Mouse (Mus musculus): Measurements from ENCODE around the gene Bmp5. TPM values are rescaled to one million over a fixed set of nuclear protein-coding genes. Genes with fewer than 3 reads are reported as not detected.
A peak's percentile ranks its signal among the peaks of the same experiment; 100 is the strongest.

Gene Bmp5
- polyA plus RNA-seq, 1 experiment from 2014 or later: 2.7 TPM

DNA sequence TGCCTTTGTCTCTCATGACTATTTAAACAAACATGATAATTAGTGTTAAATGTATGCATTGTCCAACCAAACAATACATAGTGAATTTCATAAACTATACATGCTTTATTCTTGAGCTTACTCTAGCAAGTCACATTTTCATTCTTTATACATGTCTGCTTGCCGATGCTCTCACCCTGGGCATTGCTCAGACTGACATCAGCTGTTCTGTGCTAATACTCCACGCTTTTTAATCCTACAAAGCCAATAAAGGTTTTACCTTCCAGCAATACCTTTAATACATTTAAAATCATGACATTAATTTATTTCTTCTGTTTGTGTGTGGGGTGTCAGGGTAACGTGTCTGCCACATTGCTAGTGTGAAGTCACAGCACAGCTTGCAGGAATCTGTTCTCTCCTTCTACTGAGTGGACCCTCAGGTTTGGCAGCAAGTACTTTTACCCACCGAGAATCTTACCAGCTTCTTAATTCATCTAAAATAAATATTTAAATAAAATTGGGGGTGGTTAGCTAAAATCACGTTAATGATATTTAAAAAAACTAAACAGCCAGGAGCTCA, 75.6 kb downstream of the Bmp5 start:
- no peaks in the 10 kb centered on the region for H3K27me3 ChIP-seq (replicated peaks)
- no peak for ATAC-seq
- no peak overlapping the region for H3K9ac ChIP-seq
- H3K4me2 ChIP-seq: no peak overlapping the region
- H3K4me3 ChIP-seq: no peak overlapping the region
- no peak overlapping the region for H3K27ac ChIP-seq
- WGBS (ENCODE audit: insufficient replicate concordance): 66% methylated on average over 5 of the region's 5 CpGs
- no peaks in the 10 kb centered on the region for H3K36me3 ChIP-seq
- no peaks in the 10 kb centered on the region for H3K9me3 ChIP-seq (replicated peaks)
- no peaks in the 10 kb centered on the region for H3K4me1 ChIP-seq

DNA sequence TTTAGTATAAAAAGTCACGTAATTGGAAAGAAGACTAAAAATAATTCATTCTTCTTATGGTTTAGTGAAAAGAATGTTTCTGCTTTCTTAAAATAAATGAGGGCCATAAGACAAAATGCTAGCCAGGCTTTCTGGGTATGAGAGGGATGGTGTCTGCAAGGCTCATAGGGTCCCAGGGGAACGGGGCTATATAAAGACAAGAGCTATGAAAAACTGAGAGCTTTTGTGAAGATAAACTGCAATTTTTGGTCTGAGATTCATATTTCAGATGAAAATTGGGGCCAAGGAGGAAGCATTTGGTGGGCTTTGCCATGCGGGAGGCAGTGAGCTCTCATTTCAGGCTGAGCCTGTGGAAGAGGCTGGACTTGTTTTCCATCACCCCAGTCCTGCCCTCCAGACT, 83.0 kb downstream of the Bmp5 start:
- ATAC-seq: no peak
- no peaks in the 10 kb centered on the region for H3K4me1 ChIP-seq
- H3K4me2 ChIP-seq: no peak overlapping the region
- H3K27ac ChIP-seq: no peak overlapping the region
- H3K9ac ChIP-seq: no peak overlapping the region
- H3K4me3 ChIP-seq: no peak overlapping the region
- no peaks in the 10 kb centered on the region for H3K9me3 ChIP-seq (replicated peaks)
- no peaks in the 10 kb centered on the region for H3K27me3 ChIP-seq (replicated peaks)
- 65% methylated on average over 3 of the region's 3 CpGs for WGBS (ENCODE audit: insufficient replicate concordance)
- no peaks in the 10 kb centered on the region for H3K36me3 ChIP-seq

DNA sequence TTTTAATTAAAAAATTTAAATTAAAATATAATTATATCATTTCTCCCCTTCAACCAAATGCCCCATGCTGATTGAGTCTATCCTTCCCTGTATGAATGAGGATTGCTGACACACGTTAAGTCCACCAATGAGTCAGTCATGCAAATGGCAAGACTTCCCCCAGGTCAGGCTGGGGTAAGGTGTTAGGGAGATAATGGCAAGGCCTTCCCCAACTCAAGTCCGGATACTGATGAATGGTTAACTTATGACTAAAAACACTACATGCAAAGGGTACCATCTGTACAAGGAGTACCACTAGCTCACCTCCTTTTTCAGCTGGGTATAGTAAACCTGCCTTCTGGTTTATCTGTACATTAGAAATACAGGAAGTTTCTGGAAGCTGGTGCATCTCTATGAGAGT, 83.8 kb downstream of the Bmp5 start:
- Histone ChIP-seq H3K4me1 (no peaks in the 10 kb centered on the region), H3K4me3 (no peak overlapping the region), H3K9me3 (replicated peaks) (no peaks in the 10 kb centered on the region), H3K27ac (no peak overlapping the region), H3K4me2 (no peak overlapping the region), H3K36me3 (no peaks in the 10 kb centered on the region), H3K9ac (no peak overlapping the region), H3K27me3 (replicated peaks) (no peaks in the 10 kb centered on the region)
- ATAC-seq: no peak
- 50% methylated on average over 2 of the region's 2 CpGs for WGBS (ENCODE audit: insufficient replicate concordance)

DNA sequence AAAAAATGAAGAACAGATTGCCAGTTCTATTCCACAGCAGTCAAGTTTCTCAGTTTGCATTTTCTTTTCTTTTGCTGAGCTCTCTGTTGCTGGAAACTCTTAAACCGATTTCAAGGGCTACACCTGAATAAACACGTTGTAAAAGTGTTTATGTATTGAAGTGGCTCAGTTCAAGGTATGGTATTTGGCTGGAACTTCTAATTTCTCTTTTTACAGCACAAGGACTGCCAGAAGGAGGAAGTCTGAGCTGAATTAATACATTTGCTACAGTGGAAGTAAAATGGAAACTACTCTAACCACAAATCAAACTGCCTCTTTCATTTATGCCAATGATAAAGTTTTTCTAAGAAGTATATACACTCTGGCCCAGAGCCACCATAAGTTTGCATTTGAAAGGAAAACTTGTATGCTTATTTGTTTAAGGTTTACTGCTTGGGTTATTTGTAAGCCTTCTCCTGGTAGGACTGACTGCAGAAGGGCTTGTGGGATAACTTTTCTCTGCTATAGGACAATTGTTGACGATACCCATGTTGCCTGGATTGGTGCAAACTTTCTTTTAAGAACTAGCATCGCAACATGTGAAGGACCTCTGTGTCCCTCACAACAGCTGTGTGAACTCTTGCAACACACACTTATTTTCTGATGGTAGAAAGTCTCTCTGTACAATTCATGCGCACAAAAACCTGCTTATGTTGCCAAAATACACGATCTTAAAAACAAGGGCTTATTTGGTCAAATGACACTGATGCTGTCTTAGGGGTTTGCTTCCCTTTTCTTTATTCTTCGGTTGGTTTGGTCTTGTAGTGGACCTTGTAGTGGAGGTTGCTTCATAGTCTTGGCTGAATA, 95.4 kb downstream of the Bmp5 start:
- Histone ChIP-seq H3K27me3 (replicated peaks) (no peaks in the 10 kb centered on the region), H3K4me3 (no peak overlapping the region), H3K27ac (no peak overlapping the region), H3K4me1 (no peaks in the 10 kb centered on the region), H3K4me2 (no peak overlapping the region), H3K36me3 (no peaks in the 10 kb centered on the region), H3K9me3 (replicated peaks) (no peaks in the 10 kb centered on the region), H3K9ac (no peak overlapping the region)
- WGBS (ENCODE audit: insufficient replicate concordance): 62% methylated on average over 7 of the region's 7 CpGs
- ATAC-seq: no peak

DNA sequence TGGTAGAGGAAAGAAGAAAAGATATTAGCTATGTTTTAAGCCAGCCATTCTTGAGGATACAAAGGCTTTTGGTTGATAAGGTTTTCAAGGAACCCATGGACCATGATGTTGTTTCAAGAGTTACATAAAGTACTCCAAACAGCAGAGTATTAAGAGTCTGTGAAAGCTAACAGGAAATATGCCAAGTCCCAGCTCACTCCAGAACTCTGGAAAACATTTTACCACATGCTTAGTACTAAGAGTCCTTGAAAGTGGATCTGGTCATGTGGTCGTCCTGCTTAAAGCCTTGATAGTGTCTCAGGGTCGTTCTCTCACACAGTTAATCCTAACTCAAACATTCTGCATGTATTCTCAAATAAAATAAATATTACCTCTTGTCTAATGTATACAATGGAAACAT, 101.2 kb downstream of the Bmp5 start:
- H3K9me3 ChIP-seq (replicated peaks): no peaks in the 10 kb centered on the region
- no peaks in the 10 kb centered on the region for H3K36me3 ChIP-seq
- H3K4me2 ChIP-seq: no peak overlapping the region
- no peak overlapping the region for H3K9ac ChIP-seq
- no peak overlapping the region for H3K27ac ChIP-seq
- 47% methylated on average over 2 of the region's 2 CpGs for WGBS (ENCODE audit: insufficient replicate concordance)
- H3K4me1 ChIP-seq: no peaks in the 10 kb centered on the region
- no peak overlapping the region for H3K4me3 ChIP-seq
- ATAC-seq: no peak
- H3K27me3 ChIP-seq (replicated peaks): no peaks in the 10 kb centered on the region

DNA sequence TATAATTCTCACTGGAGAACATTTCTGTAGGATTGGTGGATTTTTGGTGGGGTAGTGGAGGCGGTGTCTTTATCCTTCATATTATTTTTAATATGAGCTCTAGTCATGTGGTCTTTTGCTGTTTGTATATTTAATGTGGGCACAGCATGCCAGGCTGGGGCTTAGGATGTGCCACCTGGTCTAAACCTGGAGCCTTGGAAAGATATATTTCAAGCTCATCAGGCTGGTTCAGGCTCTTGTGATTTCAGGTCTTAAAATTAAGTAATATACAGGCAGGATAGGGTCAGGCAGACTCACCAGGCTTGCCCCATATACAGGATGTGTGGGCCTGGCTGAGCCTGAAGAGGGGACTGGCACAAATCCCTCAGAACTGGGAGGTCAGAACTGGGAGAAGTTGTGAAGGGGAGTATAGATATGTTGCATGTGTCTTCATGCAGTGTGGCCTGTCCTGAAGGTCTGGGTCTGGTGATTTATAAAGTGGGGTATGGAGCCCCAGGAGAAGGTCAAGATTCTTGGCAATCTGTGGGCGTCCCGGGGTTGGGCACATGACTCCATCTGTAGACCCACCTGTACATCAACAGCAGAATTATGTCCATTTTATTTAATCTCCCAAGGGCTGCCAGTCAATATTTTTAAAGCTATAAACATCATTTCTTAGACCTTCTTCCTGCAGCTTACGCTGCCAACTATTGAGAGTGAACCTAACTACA, 108.5 kb downstream of the Bmp5 start:
- Histone ChIP-seq H3K9me3 (replicated peaks) (no peaks in the 10 kb centered on the region), H3K4me2 (no peak overlapping the region), H3K27ac (no peak overlapping the region), H3K4me3 (no peak overlapping the region), H3K9ac (no peak overlapping the region), H3K36me3 (no peaks in the 10 kb centered on the region), H3K27me3 (replicated peaks) (no peaks in the 10 kb centered on the region), H3K4me1 (no peaks in the 10 kb centered on the region)
- ATAC-seq: no peak
- WGBS (ENCODE audit: insufficient replicate concordance): 73% methylated on average over 4 of the region's 4 CpGs

DNA sequence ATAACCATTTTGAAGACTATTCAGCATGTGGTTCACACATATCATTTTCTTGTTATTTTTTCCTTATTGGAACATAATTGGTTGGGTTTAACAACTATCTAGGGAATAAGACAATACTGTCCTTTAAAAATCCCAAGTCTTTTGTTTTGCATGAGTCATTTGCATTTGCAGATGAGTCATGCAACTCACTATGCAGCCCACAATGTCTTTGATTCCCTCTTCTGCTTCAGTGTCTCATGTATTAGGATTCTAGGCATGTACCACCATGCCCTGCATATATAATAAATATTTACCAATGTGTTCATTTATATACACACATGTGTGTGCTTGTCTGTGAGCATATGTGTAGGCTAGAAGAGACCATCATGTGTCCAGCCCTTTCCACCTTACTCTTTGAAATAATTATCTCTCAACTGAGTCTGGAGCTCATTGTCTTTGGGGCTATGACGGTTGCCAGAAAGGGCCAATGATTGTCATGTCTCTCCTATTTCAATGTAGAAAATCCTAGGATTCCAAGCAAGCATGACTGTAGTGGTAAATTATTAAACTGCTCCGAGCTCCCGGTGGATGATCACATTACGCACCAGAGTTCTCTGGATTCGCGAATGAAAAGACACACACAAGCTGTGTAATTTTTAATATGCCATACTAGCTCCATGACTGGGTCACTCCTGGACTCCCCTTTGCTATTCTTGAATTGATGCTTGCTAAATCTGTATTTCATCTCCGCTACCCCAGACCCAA, 111.8 kb downstream of the Bmp5 start:
- no peaks in the 10 kb centered on the region for H3K27me3 ChIP-seq (replicated peaks)
- no peak for ATAC-seq
- WGBS (ENCODE audit: insufficient replicate concordance): 80% methylated on average over 7 of the region's 7 CpGs
- no peak overlapping the region for H3K9ac ChIP-seq
- no peaks in the 10 kb centered on the region for H3K9me3 ChIP-seq (replicated peaks)
- no peaks in the 10 kb centered on the region for H3K4me1 ChIP-seq
- no peaks in the 10 kb centered on the region for H3K36me3 ChIP-seq
- H3K4me3 ChIP-seq: no peak overlapping the region
- no peak overlapping the region for H3K4me2 ChIP-seq
- no peak overlapping the region for H3K27ac ChIP-seq

DNA sequence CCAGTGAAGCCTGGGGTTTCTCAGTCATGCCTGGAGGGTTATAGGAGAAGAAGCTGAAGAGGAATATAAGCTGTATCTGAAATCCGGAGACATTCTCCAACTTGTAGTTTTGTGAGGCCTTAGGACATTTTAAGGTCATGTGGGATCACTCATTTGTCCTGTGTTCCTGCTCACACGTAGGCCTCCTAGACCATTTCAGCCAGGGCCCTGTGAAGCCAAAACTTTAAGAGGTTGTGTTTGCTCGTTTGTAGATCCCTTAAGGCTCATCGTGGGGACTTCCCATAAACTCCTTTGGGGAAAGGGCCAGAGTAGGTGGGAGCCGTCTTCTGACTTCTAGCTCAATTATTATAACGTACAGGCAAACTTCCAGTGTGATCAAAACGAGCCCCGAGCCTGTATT, 121.8 kb downstream of the Bmp5 start:
- WGBS (ENCODE audit: insufficient replicate concordance): 77% methylated on average over 8 of the region's 8 CpGs
- Histone ChIP-seq H3K9ac (no peak overlapping the region), H3K27ac (no peak overlapping the region), H3K27me3 (replicated peaks) (no peaks in the 10 kb centered on the region), H3K36me3 (no peaks in the 10 kb centered on the region), H3K4me2 (no peak overlapping the region), H3K4me1 (peaks cover 7% of the 10 kb centered on the region), H3K9me3 (replicated peaks) (no peaks in the 10 kb centered on the region), H3K4me3 (no peak overlapping the region)
- no peak for ATAC-seq

DNA sequence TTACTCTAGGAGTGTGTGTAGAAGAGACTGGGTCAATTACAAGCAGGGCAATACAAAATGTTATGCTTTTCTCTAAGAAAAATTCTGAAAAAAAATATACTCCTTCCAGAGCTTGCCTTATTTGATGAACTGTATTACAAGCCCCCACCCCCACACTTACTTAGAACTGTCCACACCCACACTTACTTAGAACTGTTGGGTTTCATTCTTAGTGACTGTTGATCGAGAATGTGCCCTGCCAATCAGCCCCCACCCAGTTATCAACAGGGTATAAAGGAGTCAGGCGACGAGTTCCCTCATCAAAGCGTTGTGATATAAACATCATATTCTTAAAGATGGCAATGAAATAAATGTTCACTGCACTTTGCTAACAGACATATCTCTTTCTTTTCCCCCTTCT, 122.9 kb downstream of the Bmp5 start:
- H3K27me3 ChIP-seq (replicated peaks): no peaks in the 10 kb centered on the region
- H3K4me3 ChIP-seq: no peak overlapping the region
- no peak overlapping the region for H3K4me2 ChIP-seq
- H3K4me1 ChIP-seq: peaks cover 7% of the 10 kb centered on the region
- no peaks in the 10 kb centered on the region for H3K9me3 ChIP-seq (replicated peaks)
- no peaks in the 10 kb centered on the region for H3K36me3 ChIP-seq
- WGBS (ENCODE audit: insufficient replicate concordance): 59% methylated on average over 4 of the region's 4 CpGs
- no peak overlapping the region for H3K9ac ChIP-seq
- peak; percentile 87 for ATAC-seq
- no peak overlapping the region for H3K27ac ChIP-seq

DNA sequence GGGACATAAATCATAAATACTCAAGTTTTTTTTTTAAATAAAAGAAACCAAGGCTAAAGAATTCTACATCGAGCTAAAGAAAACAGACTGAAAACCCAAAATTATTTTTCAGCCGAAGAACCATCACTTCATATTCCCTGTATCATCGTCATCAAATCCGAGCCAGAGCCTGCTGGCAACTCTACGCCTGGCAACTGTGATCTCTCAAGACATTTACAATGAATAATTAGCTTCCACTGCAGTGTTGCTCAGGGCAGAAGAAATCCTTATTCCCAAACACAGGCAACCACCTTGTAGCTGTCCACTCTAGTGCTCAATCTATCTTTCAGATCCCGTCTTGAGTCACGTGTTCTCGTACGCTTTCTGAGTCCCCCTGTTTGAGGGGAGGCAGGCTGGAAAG, 126.1 kb downstream of the Bmp5 start:
- Histone ChIP-seq H3K9me3 (replicated peaks) (no peaks in the 10 kb centered on the region), H3K4me1 (peaks cover 7% of the 10 kb centered on the region), H3K36me3 (no peaks in the 10 kb centered on the region), H3K9ac (no peak overlapping the region), H3K27ac (no peak overlapping the region), H3K4me2 (no peak overlapping the region), H3K27me3 (replicated peaks) (no peaks in the 10 kb centered on the region), H3K4me3 (no peak overlapping the region)
- WGBS (ENCODE audit: insufficient replicate concordance): 66% methylated on average over 9 of the region's 9 CpGs
- no peak for ATAC-seq

DNA sequence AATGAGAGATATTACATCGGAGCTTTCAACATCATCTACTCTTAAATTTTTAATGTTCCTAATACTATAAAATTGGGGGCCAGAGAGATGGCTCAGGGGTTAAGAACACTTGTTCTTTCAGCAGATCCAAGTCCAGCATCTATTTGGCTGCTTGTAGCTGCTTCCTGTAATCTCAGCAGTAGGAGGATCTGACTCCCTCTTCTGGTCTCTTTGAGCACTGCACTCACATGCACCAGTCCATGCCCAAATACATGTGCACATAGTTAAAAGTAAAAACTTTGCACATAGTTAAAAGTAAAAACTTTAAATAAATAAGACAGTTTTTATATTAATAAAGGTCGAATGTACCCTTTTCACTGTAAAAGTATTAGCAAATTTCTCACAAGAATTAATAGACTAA, 130.3 kb downstream of the Bmp5 start:
- Histone ChIP-seq H3K9me3 (replicated peaks) (no peaks in the 10 kb centered on the region), H3K27ac (no peak overlapping the region), H3K36me3 (no peaks in the 10 kb centered on the region), H3K27me3 (replicated peaks) (no peaks in the 10 kb centered on the region), H3K9ac (no peak overlapping the region), H3K4me1 (no peaks in the 10 kb centered on the region), H3K4me2 (no peak overlapping the region), H3K4me3 (no peak overlapping the region)
- no peak for ATAC-seq
- WGBS (ENCODE audit: insufficient replicate concordance): 39% methylated on average over 2 of the region's 2 CpGs

All from liver, embryonic 12.5 days (tissue).